Mouse (Mus musculus) liver, postnatal 0 days (tissue): ENCODE data around the gene Luzp2. TPM values are rescaled to one million over a fixed set of nuclear protein-coding genes. Genes with fewer than 3 reads are reported as not detected.

ENCODE experiments used
- ATAC-seq: fragments of 200-750 bp; cut with Nextera tagmentation; 2 replicates; pipeline ENCODE4 v1.8.0; 2017; ENCODE audit warnings: mild to moderate bottlenecking, moderate library complexity
- DNase-seq: peaks from one replicate; pipeline ENCODE4 v3.0.0-alpha.2; 2016
- H3K27ac ChIP-seq: fragments of 300-500 bp; sonication (generic); 2 replicates; pipeline ENCODE4 v1.5.1; 2014; ENCODE audit warnings: antibody characterized with exemption, moderate library complexity, mild to moderate bottlenecking, low read depth
- H3K27me3 ChIP-seq: fragments of 300-500 bp; sonication (generic); 2 replicates; pipeline ENCODE4 v1.6.1; 2014; ENCODE audit warnings: low read length, control low read depth, mixed read lengths; ENCODE audit not compliant: insufficient read depth
- H3K36me3 ChIP-seq: fragments of 300-500 bp; sonication (generic); replicated peaks from 2 replicates; pipeline ENCODE4 v1.6.1; 2014; ENCODE audit warnings: mild to moderate bottlenecking, control low read depth, low read length, moderate library complexity, mixed read lengths; ENCODE audit not compliant: insufficient read depth
- H3K4me1 ChIP-seq: fragments of 300-500 bp; sonication (generic); 2 replicates; pipeline ENCODE4 v1.6.1; 2014; ENCODE audit warnings: antibody characterized with exemption, mild to moderate bottlenecking, control low read depth; ENCODE audit not compliant: insufficient read depth
- H3K4me2 ChIP-seq: fragments of 300-500 bp; sonication (generic); 2 replicates; pipeline ENCODE4 v1.6.1; 2014; ENCODE audit warnings: low read depth, mild to moderate bottlenecking, low read length, moderate library complexity, mixed read lengths
- H3K4me3 ChIP-seq: fragments of 300-500 bp; sonication (generic); 2 replicates; pipeline ENCODE4 v1.5.1; 2014; ENCODE audit warnings: low read depth, low read length
- H3K9ac ChIP-seq: fragments of 300-500 bp; sonication (generic); replicated peaks from 2 replicates; pipeline ENCODE4 v1.6.1; 2014; ENCODE audit warnings: mild to moderate bottlenecking, moderate library complexity
- H3K9me3 ChIP-seq: fragments of 300-500 bp; sonication (generic); 2 replicates; pipeline ENCODE4 v1.6.1; 2016; ENCODE audit warnings: mild to moderate bottlenecking, control low read depth, low read length, mixed read lengths
- CTCF ChIP-seq: sonication (generic); IDR thresholded peaks from 2 replicates; pipeline ENCODE4 v1.5.1; 2016; ENCODE audit warnings: antibody characterized with exemption, low read depth
- EP300 ChIP-seq: IDR thresholded peaks from 2 replicates; pipeline ENCODE4 v1.6.1; 2016; ENCODE audit warnings: antibody characterized with exemption, low read depth, mild to moderate bottlenecking
- WGBS: fragments of 180-500 bp; shearing (Covaris S2); extraction: QIAGEN DNeasy Blood & Tissue Kit; methylation state at CpG from one replicate; pipeline ENCODE4 v1.1.7; 2014; ENCODE audit not compliant: insufficient replicate concordance; 5-methylcytosine and 5-hydroxymethylcytosine counted together
- polyA plus RNA-seq: library from polyadenylated mRNA; unstranded; fragments of >200 nt; fragmentation: Nextera tagmentation; extraction: Ambion mirVana; gene quantifications from 2 replicates; pipeline ENCODE4 v1.2.1, GENCODE M21; 2015

Gene Luzp2
- not detected in 2 replicates for polyA plus RNA-seq

- no peak for ATAC-seq
- H3K4me3 ChIP-seq = no peak within 1 kb of the TSS
- no peaks in the 10 kb centered on the region for H3K9me3 ChIP-seq
- H3K4me2 ChIP-seq = peak within 1 kb of the TSS; percentile 13; the same call in 1 of the 2 replicates
- no peaks in the 10 kb centered on the region for H3K36me3 ChIP-seq
- H3K9ac ChIP-seq = no peak within 1 kb of the TSS
- no peaks in the 10 kb centered on the region for H3K4me1 ChIP-seq
- no peak within 1 kb of the TSS for H3K27ac ChIP-seq
- WGBS = 2% methylated on average over 21 of the region's 22 CpGs
- no peak for DNase-seq
- TF ChIP-seq EP300 (no peak), CTCF (no peak)
- H3K27me3 ChIP-seq = peaks cover 4% of the 10 kb centered on the region; the same call in 1 of the 2 replicates
These were observed at the start of gene Luzp2 for GRCm38 (mm10) chr7:54835372-54835851. Gene Luzp2 (plus strand): TSS chr7:54835498.

- DNase-seq = no peak
These were observed 47.8 kb upstream of the Luzp2 start for GRCm38 (mm10) chr7:54787456-54787855.

GRCm38 (mm10) chr7:54818606-54819005 is 16.7 kb upstream of the Luzp2 start:
- no peak overlapping the region for H3K4me2 ChIP-seq
- no peak overlapping the region for H3K27ac ChIP-seq
- no peak for ATAC-seq
- H3K27me3 ChIP-seq = no peaks in the 10 kb centered on the region
- no peaks in the 10 kb centered on the region for H3K9me3 ChIP-seq
- H3K4me1 ChIP-seq = no peaks in the 10 kb centered on the region
- no peak overlapping the region for H3K4me3 ChIP-seq
- DNase-seq = no peak
- H3K36me3 ChIP-seq = no peaks in the 10 kb centered on the region
- H3K9ac ChIP-seq = no peak overlapping the region
- TF ChIP-seq CTCF (no peak), EP300 (no peak)

More at GRCm38 (mm10) chr7:54787456-54787855, 47.8 kb upstream of the Luzp2 start:
- TF ChIP-seq EP300 (no peak), CTCF (no peak)
- no peak for ATAC-seq
- Histone ChIP-seq H3K9ac (no peak overlapping the region), H3K27me3 (no peaks in the 10 kb centered on the region), H3K27ac (no peak overlapping the region), H3K9me3 (no peaks in the 10 kb centered on the region), H3K4me1 (no peaks in the 10 kb centered on the region), H3K36me3 (no peaks in the 10 kb centered on the region), H3K4me3 (no peak overlapping the region), H3K4me2 (no peak overlapping the region)

- Histone ChIP-seq H3K4me3 (no peak overlapping the region), H3K27ac (no peak overlapping the region), H3K9me3 (no peaks in the 10 kb centered on the region), H3K9ac (no peak overlapping the region), H3K4me1 (no peaks in the 10 kb centered on the region), H3K27me3 (no peaks in the 10 kb centered on the region), H3K36me3 (no peaks in the 10 kb centered on the region), H3K4me2 (no peak overlapping the region)
- DNase-seq (no peak), ATAC-seq (no peak)
- TF ChIP-seq CTCF (no peak), EP300 (no peak)
- 67% methylated on average over 3 of the region's 3 CpGs for WGBS
These were observed 6.5 kb upstream of the Luzp2 start for GRCm38 (mm10) chr7:54828751-54829150.

- no peak for ATAC-seq
- Histone ChIP-seq H3K36me3 (no peaks in the 10 kb centered on the region), H3K9me3 (no peaks in the 10 kb centered on the region), H3K27me3 (peaks cover 4% of the 10 kb centered on the region; the same call in 1 of the 2 replicates), H3K4me1 (no peaks in the 10 kb centered on the region), H3K4me2 (0 out of 2 replicates have a peak overlapping the region, but pooled peaks have one; percentile 13), H3K27ac (no peak overlapping the region), H3K4me3 (no peak overlapping the region), H3K9ac (no peak overlapping the region)
- no peak for DNase-seq
- WGBS = 5% methylated on average over 12 of the region's 13 CpGs
- TF ChIP-seq CTCF (no peak), EP300 (no peak)
These were observed 634 bp downstream of the Luzp2 start for GRCm38 (mm10) chr7:54835911-54836352.

GRCm38 (mm10) chr7:54836437-54836836 is 1.1 kb downstream of the Luzp2 start:
- no peak for DNase-seq
- Histone ChIP-seq H3K9ac (no peak overlapping the region), H3K4me3 (no peak overlapping the region), H3K9me3 (no peaks in the 10 kb centered on the region), H3K4me1 (no peaks in the 10 kb centered on the region), H3K27ac (no peak overlapping the region), H3K36me3 (no peaks in the 10 kb centered on the region), H3K27me3 (peaks cover 4% of the 10 kb centered on the region; the same call in 1 of the 2 replicates), H3K4me2 (no peak overlapping the region)
- ATAC-seq = no peak
- 67% methylated on average over 5 of the region's 5 CpGs for WGBS
- TF ChIP-seq CTCF = no peak
- TF ChIP-seq EP300 = no peak
